Mouse (Mus musculus) E14TG2a.4 (cell line): ENCODE measurements around the gene Elp1.

Experiments
- CTCF ChIP-seq: conservative IDR thresholded peaks from 2 replicates; pipeline ENCODE4 v1.5.1; 2014; ENCODE audit warnings: low read length
- NANOG ChIP-seq: IDR thresholded peaks from 2 replicates; pipeline ENCODE4 v1.6.1; 2014; ENCODE audit warnings: borderline replicate concordance, low read length, mixed read lengths

- TF ChIP-seq CTCF: no peak
- TF ChIP-seq NANOG: no peak
Observed at GRCm38 (mm10) chr4:56746345-56746744, 55.8 kb downstream of the Elp1 start.
